Mouse (Mus musculus) heart, adult 2 months (tissue): ENCODE measurements around the gene Ptk7.

Experiments used
- CTCF ChIP-seq: fragments of 200-600 bp; IDR thresholded peaks from 2 replicates; pipeline ENCODE4 v1.8.1; 2022; ENCODE audit warnings: antibody characterized with exemption, mild to moderate bottlenecking, moderate library complexity
- POLR2A ChIP-seq: fragments of 200-500 bp; IDR thresholded peaks from 2 replicates; pipeline ENCODE4 v1.6.1; 2011; ENCODE audit warnings: mild to moderate bottlenecking, low read depth, low read length, control low read depth; ENCODE audit not compliant: insufficient read depth

DNA sequence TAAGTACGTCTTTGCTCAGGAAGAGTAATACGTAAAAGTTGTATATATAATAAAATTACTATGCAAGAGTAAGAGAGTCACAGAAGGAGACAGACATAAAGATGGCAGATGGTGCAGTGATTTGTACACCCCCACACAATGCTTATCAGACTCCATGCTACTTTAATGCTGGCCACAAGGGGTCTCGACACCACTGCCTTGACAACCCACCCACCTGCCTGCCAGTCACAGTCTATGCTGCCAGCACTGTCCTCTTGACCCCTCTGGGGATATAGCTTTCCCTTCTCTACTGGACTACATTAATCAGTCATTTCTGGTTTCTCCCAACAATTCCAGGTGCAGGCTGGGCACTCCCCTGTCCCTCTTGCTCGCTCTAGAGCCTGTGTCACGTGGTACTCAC is 50.7 kb downstream of the Ptk7 start:
- TF ChIP-seq CTCF (no peak), POLR2A (no peak)
